Comparison of ENCODE assay signal across 29 mouse cellular contexts in genomic region chr14:20903137-20903536, GRCm38 (mm10). TPM values are rescaled to one million over a fixed set of nuclear protein-coding genes. Genes with fewer than 3 reads are reported as not detected.
DNase-seq lines count a peak whose midpoint lies in the region; ATAC-seq and TF ChIP-seq lines count a peak whose summit lies in the region.
"Had no signal": no experiment of that assay in that cellular context is flagged by ENCODE, and none has a peak within 500 bp of the region (broad histone marks: within the 10 kb centered on the region; RNA-seq: fewer than 3 reads in every experiment).

No protein-coding gene starts in this region.

- no peaks in the 10 kb centered on the region for H3K79me2 ChIP-seq in myocyte (ENCODE audit: control insufficient read depth, insufficient read depth)

- no peak for TF ChIP-seq CTCF in embryonic fibroblast, embryonic 13.5 days (IDR thresholded peaks at IDR 0.05; ENCODE audit: borderline replicate concordance, insufficient read depth, low read length)
- no peak for TF ChIP-seq CTCF in lung, postnatal 0 days (IDR thresholded peaks at IDR 0.05)

- peak overlapping the region; percentile 43 for H3K4me2 ChIP-seq in myocyte (ENCODE audit: low read depth)
- no peak overlapping the region for H3K4me2 ChIP-seq in lung, postnatal 0 days (replicated peaks; ENCODE audit: low read depth, low read length)
- H3K4me2 ChIP-seq: embryonic facial prominence, embryonic 13.5 days; forebrain, embryonic 12.5 days; forebrain, embryonic 15.5 days; heart, embryonic 13.5 days; hindbrain, embryonic 14.5 days had no signal

- TF ChIP-seq EP300 in lung, postnatal 0 days (IDR thresholded peaks at IDR 0.05), result no peak

- WGBS in lung, postnatal 0 days, result 77% methylated on average over 6 of the region's 6 CpGs

- no peaks in the 10 kb centered on the region for H3K9me3 ChIP-seq in lung, postnatal 0 days (ENCODE audit: low read length)
- H3K9me3 ChIP-seq: embryonic facial prominence, embryonic 10.5 days; embryonic facial prominence, embryonic 13.5 days; forebrain, embryonic 12.5 days; forebrain, embryonic 15.5 days; heart, embryonic 13.5 days had no signal

- intact Hi-C loops in left cerebral cortex, postnatal 4 days (cut with DNase I), result no loop called here

- ATAC-seq in lung, postnatal 0 days, result no peak
- ATAC-seq: activated CD4-positive, CD25-positive, alpha-beta regulatory T cell, adult 4 months; forebrain, embryonic 15.5 days; hindbrain, postnatal 0 days; intestine, postnatal 0 days had no signal

- TF ChIP-seq POLR2A in embryonic fibroblast, embryonic 13.5 days (IDR thresholded peaks at IDR 0.05; ENCODE audit: low read depth, low read length), result 0 out of 2 replicates have a peak, but pooled peaks have one; percentile 16
- TF ChIP-seq POLR2A in myocyte (IDR thresholded peaks at IDR 0.05; ENCODE audit: insufficient read length, low read depth), result no peak

- H3ac ChIP-seq in myocyte (ENCODE audit: control insufficient read depth, insufficient read length), result no peak overlapping the region

- H3K27ac ChIP-seq in embryonic fibroblast, embryonic 13.5 days (ENCODE audit: insufficient read depth, low read length), result peak overlapping the region; percentile 81
- no peak overlapping the region for H3K27ac ChIP-seq in lung, postnatal 0 days (ENCODE audit: low read length)
- H3K27ac ChIP-seq: embryonic facial prominence, embryonic 10.5 days; embryonic facial prominence, embryonic 13.5 days; forebrain, embryonic 12.5 days; forebrain, embryonic 15.5 days; heart, embryonic 13.5 days; hindbrain, embryonic 14.5 days; hindbrain, postnatal 0 days had no signal

- peak; percentile 23 for DNase-seq in adrenal gland, adult 2 months
- DNase-seq in adrenal gland, postnatal 36 days, result no peak
- DNase-seq in NIH3T3 (ENCODE audit: low read depth), result peak; percentile 43
- no peak for DNase-seq in left cerebral cortex, postnatal 4 days
- DNase-seq in lung, postnatal 0 days (ENCODE audit: low spot score), result no peak
- DNase-seq in lung, postnatal 14 days, result no peak
- DNase-seq: adrenal gland, postnatal 10 days; cerebellum, adult 11-12 months; cerebellum, adult 8-10 months; cerebellum, postnatal 10 days; cerebellum, postnatal 36 days; embryo, embryonic 11 days; gastrocnemius, postnatal 10 days; gastrocnemius, postnatal 36 days; heart, adult 18-20 months; heart, postnatal 14 days; heart, postnatal 4 days; kidney, adult 2 months had no signal

- H3K36me3 ChIP-seq in myocyte (ENCODE audit: control insufficient read depth, insufficient read depth), result no peaks in the 10 kb centered on the region
- H3K36me3 ChIP-seq in lung, postnatal 0 days (ENCODE audit: insufficient read depth, low read length), result no peaks in the 10 kb centered on the region
- H3K36me3 ChIP-seq: embryonic facial prominence, embryonic 10.5 days; embryonic facial prominence, embryonic 13.5 days; forebrain, embryonic 12.5 days; forebrain, embryonic 15.5 days; heart, embryonic 13.5 days had no signal

- H3K4me3 ChIP-seq in embryonic fibroblast, embryonic 13.5 days (ENCODE audit: insufficient read depth, low read length), result no peak overlapping the region
- H3K4me3 ChIP-seq in myocyte, result no peak overlapping the region
- no peak overlapping the region for H3K4me3 ChIP-seq in lung, postnatal 0 days (ENCODE audit: low read depth, low read length)
- H3K4me3 ChIP-seq: embryonic facial prominence, embryonic 10.5 days; embryonic facial prominence, embryonic 13.5 days; forebrain, embryonic 12.5 days; forebrain, embryonic 15.5 days; heart, embryonic 13.5 days had no signal

- no peaks in the 10 kb centered on the region for H3K27me3 ChIP-seq in myocyte (ENCODE audit: control insufficient read depth, insufficient read depth, insufficient read length)
- no peaks in the 10 kb centered on the region for H3K27me3 ChIP-seq in lung, postnatal 0 days (replicated peaks; ENCODE audit: insufficient read depth, low read length)
- H3K27me3 ChIP-seq: embryonic facial prominence, embryonic 13.5 days; forebrain, embryonic 12.5 days; forebrain, embryonic 15.5 days; heart, embryonic 13.5 days had no signal

- peaks cover 7% of the 10 kb centered on the region; the same call in 1 of the 2 replicates for H3K4me1 ChIP-seq in embryonic fibroblast, embryonic 13.5 days (ENCODE audit: control insufficient read depth, insufficient read depth, low read length)
- no peaks in the 10 kb centered on the region for H3K4me1 ChIP-seq in lung, postnatal 0 days (ENCODE audit: insufficient read depth, low read depth, low read length)
- H3K4me1 ChIP-seq: embryonic facial prominence, embryonic 10.5 days; embryonic facial prominence, embryonic 13.5 days; forebrain, embryonic 12.5 days; forebrain, embryonic 15.5 days; heart, embryonic 13.5 days had no signal

- no peak overlapping the region for H3K9ac ChIP-seq in lung, postnatal 0 days (replicated peaks; ENCODE audit: low read depth)
- H3K9ac ChIP-seq: embryonic facial prominence, embryonic 13.5 days; forebrain, embryonic 12.5 days; forebrain, embryonic 15.5 days; heart, embryonic 13.5 days; hindbrain, embryonic 14.5 days had no signal

TF ChIP-seq in myocyte, 11 proteins besides CTCF, POLR2A, EP300 and RAD21:
- 0 out of 2 replicates have a peak, but pooled peaks have one; percentile 9 for TF ChIP-seq CEBPB (IDR thresholded peaks at IDR 0.05; ENCODE audit: insufficient read depth, poor library complexity, severe bottlenecking)
- TF ChIP-seq SRF (IDR thresholded peaks at IDR 0.05; ENCODE audit: control insufficient read depth, insufficient read length, low read depth), result no peak

RNA-seq across cellular contexts. Expression of gene Vcl, which starts 26.1 kb away (rescaled TPM):
- 100 to 1,000 TPM in 1 of 2 experiments, 10 to 100 TPM in 1; 69.9 to 122 TPM for total RNA-seq in adrenal gland, adult 2 months (2021)
- 31.1 and 36.4 TPM in 2 replicates for polyA plus RNA-seq in adrenal gland, adult 2 months (2012; rRNA removed)
- 100 to 1,000 TPM in 1 of 2 experiments, 10 to 100 TPM in 1; 85.0 to 147 TPM for total RNA-seq in adrenal gland, postnatal 36 days (2021)
- polyA plus RNA-seq in embryonic fibroblast, embryonic 13.5 days (2011; ENCODE audit: insufficient read length, low read depth, missing spikeins), result 494 and 636 TPM in 2 replicates
- 104 TPM for polyA plus RNA-seq in myocyte (2012; fragmentation: generic; extraction: Trizol)
- 10 to 100 TPM; 21.0 to 21.9 TPM for total RNA-seq in left cerebral cortex, postnatal 4 days (2021)
- 42.8 and 60.1 TPM in 2 replicates for polyA plus RNA-seq in lung, postnatal 0 days (2015; fragmentation: Nextera tagmentation; extraction: Ambion mirVana)

Comparison
In these comparisons a context has a peak if more than half of its experiments do, and no peak if none do; other contexts are left out.
1. DNase-seq: peak in adrenal gland, adult 2 months (single experiment) and NIH3T3 (single experiment); none in adrenal gland, postnatal 36 days (0 of 2), left cerebral cortex, postnatal 4 days (single experiment), lung, postnatal 0 days (single experiment) and lung, postnatal 14 days (single experiment).